Mouse (Mus musculus) spleen, postnatal 14 days (tissue): ENCODE measurements around the gene Eno3.

Experiments
- DNase-seq, 2 experiments: peaks; one replicate each; pipeline ENCODE4 v3.0.0; 2021 to 2022; ENCODE audit warnings: low spot score in 2 of 2

Eno3 gene

GRCm38 (mm10) chr11:70656456-70656927 lies 510 bp upstream of the Eno3 start:
- no peak for DNase-seq

DNA sequence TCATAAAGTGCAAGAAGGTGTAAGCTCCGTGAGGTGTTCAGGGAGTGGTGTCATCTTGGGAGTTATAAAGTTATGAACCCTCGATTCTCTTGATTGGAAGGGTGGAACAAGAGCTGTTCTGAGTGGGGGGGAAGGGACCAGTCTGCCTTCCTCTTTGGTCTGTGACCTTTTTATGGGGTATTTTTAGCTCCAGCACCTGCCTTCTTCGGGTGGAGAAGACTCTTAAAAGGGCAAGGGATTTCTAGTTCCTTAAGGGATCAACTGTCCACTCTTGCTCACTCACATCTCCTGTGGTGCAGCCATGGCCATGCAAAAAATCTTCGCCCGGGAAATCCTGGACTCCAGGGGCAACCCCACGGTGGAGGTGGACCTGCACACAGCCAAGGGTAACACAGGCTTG lies 571 bp downstream of the Eno3 start:
- DNase-seq = no peak

GRCm38 (mm10) chr11:70657991-70658390 lies 989 bp downstream of the Eno3 start:
- no peak for DNase-seq

DNA sequence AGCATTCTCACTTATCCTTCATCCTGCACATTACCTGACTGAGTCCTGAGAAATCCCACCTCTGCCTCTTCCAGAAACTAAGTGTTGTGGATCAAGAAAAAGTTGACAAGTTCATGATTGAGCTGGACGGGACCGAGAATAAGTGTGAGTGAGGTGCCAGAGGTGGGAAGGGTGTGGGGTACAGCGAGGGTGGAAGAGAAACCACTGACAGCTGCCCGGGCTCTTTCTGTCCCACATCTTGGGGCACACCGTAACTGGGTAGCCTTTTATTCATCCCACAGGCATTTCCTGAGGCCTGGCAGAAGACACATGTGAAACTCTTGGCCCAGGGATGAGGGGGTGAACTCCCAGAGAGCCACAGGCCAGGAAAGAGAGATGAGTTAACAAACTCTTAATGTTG lies 1.5 kb downstream of the Eno3 start:
- DNase-seq = no peak

DNA sequence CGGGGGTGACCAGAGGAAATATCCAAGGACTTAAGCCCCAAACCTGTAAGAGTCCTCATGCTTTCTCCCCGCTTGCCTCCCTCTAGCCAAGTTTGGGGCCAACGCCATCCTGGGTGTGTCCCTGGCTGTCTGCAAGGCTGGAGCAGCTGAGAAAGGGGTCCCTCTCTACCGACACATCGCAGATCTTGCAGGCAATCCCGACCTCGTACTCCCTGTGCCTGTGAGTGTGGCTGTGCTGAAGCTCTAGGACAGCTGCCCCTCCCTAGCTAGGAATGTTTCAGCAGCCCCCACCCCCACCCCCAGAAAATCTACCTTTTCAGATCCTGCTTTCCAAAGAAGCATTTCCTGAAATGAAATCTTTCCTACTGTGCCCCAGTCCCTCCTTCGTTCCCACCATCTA lies 1.9 kb downstream of the Eno3 start:
- DNase-seq = no peak

GRCm38 (mm10) chr11:70660571-70660970 lies 3.6 kb downstream of the Eno3 start:
- no peak for DNase-seq

GRCm38 (mm10) chr11:70663101-70663500 lies 6.1 kb downstream of the Eno3 start:
- no peak for DNase-seq

GRCm38 (mm10) chr11:70663957-70664356 lies 7.0 kb downstream of the Eno3 start:
- DNase-seq = no peak

- no peak for DNase-seq
Measured at GRCm38 (mm10) chr11:70664741-70665140, 7.7 kb downstream of the Eno3 start.

DNA sequence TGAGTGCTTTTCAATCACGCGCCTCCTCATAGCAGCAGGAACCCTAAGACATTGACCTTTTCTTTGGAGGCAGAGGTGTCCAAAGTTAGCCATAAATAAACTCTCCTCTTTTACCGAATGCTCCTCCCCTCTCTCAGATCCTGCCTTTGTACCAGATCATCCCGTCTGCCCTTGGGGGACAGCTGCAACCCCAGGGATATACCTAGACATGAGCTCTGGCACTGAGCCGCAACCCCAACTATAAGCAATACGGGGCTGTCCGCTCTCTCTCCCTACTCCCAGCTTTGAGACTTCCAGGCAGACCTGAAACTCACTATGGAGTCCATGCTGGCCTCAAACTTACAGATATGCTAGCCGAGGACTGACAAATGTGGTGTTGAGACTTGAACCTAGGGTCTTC lies 9.7 kb downstream of the Eno3 start:
- no peak for DNase-seq

GRCm38 (mm10) chr11:70667271-70668150 lies 10.5 kb downstream of the Eno3 start:
- no peak for DNase-seq

DNA sequence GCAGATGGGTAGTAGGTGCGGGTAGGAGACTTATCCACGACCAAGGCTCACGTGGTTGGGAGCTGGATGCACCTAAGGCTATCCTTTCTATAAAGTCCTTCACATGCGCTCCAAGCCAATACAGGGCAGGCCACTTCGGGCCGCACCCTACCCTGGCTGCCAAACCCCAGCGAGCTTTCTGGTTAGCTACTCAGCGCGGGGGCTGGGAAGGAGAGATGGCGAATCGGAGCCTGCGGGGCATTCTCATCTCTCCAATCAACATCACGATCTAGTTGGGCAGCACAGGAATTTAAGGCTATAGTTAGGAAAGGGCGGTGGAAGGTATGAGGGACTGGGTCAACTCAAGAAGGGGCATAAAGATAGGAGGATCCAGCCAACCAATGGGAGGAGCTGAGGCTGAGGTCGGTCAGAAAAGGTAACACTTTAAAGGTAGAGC lies 11.4 kb downstream of the Eno3 start:
- DNase-seq = peak; percentile 39 to 47

- peak; percentile 85 to 90 for DNase-seq
Measured at GRCm38 (mm10) chr11:70668771-70669505, 11.9 kb downstream of the Eno3 start, which contains the start of gene Spag7. Gene Spag7, minus strand, starts transcription at chr11:70669416.

- peak; percentile 64 to 75 for DNase-seq
Measured at GRCm38 (mm10) chr11:70669582-70670345, 12.8 kb downstream of the Eno3 start.

DNA sequence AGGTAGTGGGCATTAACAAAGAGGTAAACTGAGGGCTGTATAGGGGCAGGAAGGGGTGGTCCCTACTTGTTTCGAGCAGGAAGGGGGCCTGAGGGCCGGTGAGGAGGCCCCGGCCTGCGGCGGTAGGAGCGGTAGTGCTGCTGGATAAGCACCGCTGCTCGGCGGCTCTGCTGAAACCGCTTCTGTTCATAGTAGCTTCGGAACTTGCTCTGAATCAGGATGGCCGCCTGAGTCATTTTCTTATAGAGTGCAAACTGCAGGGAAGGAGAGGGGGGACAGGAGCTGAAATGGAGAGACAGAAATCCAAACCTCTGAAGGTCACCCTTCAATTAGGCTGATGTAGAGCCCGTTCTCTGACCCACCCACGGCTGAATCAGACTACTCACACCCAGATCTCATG lies 13.5 kb downstream of the Eno3 start:
- no peak for DNase-seq

DNA sequence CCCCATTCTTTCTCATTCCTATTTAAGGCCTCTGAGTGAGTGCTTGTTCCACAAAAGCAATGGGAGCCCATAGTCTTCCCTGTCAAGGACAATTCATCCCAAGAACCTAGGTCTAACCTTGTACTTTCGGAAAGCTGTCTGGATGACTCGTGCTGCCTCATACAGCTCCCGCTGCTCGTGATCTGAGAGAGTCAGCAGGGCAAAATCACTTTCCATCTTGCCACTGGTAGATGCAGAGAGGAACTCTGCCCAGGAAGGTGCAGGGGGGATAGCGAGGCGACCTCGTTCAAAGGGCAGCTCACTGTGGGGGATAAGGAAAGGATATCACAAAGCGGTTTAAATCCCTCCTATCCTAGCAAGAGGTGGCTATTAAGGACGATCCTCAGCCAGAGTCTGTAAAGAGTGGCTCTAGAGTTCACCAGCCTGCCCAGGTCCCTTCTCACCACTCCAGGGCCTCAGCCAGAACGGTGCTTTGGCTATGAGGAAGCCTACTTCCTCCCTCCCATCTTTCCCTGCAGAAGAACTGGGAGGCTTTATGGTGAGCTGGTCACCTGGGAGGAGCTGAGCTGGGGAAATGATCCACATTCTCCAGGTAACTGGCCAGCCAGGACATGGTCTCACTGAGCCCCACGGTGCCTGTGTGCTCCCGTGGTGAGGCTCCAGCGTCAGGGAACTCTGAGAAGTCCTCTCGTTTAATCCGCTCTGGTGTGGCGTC lies 14.5 kb downstream of the Eno3 start:
- DNase-seq = no peak

DNA sequence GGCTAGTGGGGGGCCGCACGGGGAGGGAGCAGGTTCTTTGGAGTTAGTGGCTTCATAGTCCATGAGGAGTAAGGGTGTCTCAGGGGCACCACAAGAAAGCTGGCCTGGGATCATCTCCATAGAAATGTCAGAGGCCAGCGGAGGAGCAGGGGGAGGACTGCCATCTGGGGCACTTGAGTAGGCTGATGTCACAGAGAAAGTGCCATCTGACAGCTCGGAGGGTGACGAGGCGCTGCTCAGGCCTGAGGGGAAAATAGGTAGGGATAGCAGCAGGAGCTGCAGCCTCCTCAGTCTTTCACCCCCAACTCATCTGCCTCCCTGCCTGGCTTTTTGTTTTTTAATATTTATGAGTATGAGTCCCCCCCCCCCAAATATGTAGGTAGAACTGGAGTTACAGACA lies 17.0 kb downstream of the Eno3 start:
- no peak for DNase-seq

DNA sequence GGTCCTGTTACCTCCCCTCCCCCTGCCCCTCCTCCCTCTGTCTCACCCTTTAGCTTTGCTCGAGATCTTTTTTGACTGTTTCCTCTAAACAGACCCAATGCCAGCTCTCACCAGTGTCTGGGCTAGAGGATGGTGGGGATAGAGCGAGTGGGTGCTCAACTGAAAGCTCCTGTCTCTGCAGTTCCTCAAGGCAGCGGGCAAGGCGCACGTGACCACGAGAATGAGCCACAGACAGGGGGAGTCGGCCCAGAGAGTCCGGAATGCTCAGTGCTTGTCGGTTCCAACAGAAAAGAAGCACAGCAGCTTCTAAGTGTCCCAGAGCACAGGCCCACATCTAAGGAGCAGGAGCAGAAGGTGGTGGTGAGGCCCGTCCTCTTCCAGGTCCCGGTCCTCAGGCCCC lies 17.5 kb downstream of the Eno3 start:
- no peak for DNase-seq

GRCm38 (mm10) chr11:70678092-70678491 lies 21.1 kb downstream of the Eno3 start:
- DNase-seq = no peak

DNA sequence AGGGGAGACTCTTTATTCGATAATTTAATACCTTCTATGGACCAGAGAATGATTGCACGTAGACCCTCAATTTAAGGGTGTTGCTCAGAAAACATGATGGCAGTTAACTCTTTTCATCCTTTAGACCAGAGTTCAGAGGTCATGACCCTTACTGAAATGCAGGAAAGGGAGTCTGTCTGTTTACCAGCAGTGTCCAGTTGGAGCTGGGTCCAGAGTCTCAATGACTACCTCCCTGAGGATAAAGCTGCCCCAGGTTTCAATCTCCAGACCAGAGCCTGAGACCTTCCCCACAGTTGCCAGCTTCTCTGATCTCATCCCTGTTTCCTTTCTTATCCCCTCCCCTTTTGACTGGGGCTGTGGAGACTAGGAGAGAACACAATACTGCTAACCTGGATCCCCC lies 21.6 kb downstream of the Eno3 start:
- DNase-seq = no peak

- no peak for DNase-seq
Measured at GRCm38 (mm10) chr11:70679361-70679760, 22.4 kb downstream of the Eno3 start.
